Mouse (Mus musculus): Measurements from ENCODE around the gene Pcnx3. TPM values are rescaled to one million over a fixed set of nuclear protein-coding genes. Genes with fewer than 3 reads are reported as not detected.

Pcnx3 gene
- polyA plus RNA-seq, 1 experiment from 2014 or later, result 29.1 TPM

GRCm38 (mm10) chr19:5637069-5638047, 51.4 kb downstream of the Pcnx3 start, which contains the start of gene Rela:
TSS of gene Rela (plus strand) at chr19:5637483.
- peak; percentile 79 for ATAC-seq (ENCODE audit: insufficient number of reproducible peaks, low FRiP score, low TSS enrichment, low read depth)
- DNase-seq (ENCODE audit: low spot score), result peak; percentile 85
- Histone ChIP-seq H3K4me3 (ENCODE audit: low read depth, low read length) (peak within 1 kb of the TSS; percentile 74), H3K9ac (ENCODE audit: low read length) (peak within 1 kb of the TSS; percentile 71), H3K27ac (replicated peaks; ENCODE audit: low read depth, low read length) (peak within 1 kb of the TSS; percentile 58), H3K4me1 (ENCODE audit: control insufficient read depth, insufficient read depth, low read length) (peaks cover 8% of the 10 kb centered on the region), H3K27me3 (ENCODE audit: control insufficient read depth, insufficient read depth, low read length) (no peaks in the 10 kb centered on the region), H3K9me3 (ENCODE audit: control insufficient read depth, low read length) (no peaks in the 10 kb centered on the region), H3K36me3 (ENCODE audit: control insufficient read depth, insufficient read depth, low read length) (peaks cover 19% of the 10 kb centered on the region), H3K4me2 (ENCODE audit: low read depth, severe bottlenecking) (peak within 1 kb of the TSS; percentile 72)
- under 1% methylated on average over 108 of the region's 109 CpGs for WGBS

DNA sequence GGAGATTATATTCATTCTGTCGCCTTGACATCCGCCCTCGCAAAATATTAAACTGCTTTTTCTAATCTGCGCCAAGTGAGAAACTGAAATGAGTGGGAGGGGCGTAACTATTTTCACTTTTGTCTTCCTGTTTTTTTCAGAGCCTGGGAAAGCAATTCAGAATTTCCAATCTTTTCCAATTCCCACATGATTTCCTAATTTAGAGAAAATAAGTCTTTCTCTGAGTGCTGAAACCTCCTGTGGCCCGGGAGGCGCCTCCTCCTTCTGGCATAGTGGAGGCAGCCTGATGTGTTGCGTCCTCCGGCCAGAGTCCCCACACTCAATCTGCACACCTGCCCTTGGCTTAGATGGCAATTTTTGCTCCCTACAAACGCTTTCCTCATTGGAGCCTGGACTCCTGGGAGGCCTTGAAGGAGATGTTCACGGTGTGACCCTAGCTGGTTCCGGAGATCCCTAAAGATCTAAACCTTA, 52.1 kb downstream of the Pcnx3 start:
- Histone ChIP-seq H3K27ac (replicated peaks; ENCODE audit: low read depth, low read length) (peak overlapping the region; percentile 58), H3K9me3 (ENCODE audit: control insufficient read depth, low read length) (no peaks in the 10 kb centered on the region), H3K9ac (ENCODE audit: low read length) (peak overlapping the region; percentile 71), H3K27me3 (ENCODE audit: control insufficient read depth, insufficient read depth, low read length) (no peaks in the 10 kb centered on the region), H3K4me2 (ENCODE audit: low read depth, severe bottlenecking) (peak overlapping the region; percentile 72), H3K36me3 (ENCODE audit: control insufficient read depth, insufficient read depth, low read length) (peaks cover 15% of the 10 kb centered on the region), H3K4me1 (ENCODE audit: control insufficient read depth, insufficient read depth, low read length) (peaks cover 8% of the 10 kb centered on the region), H3K4me3 (ENCODE audit: low read depth, low read length) (peak overlapping the region; percentile 74)
- WGBS, result 43% methylated on average over 12 of the region's 12 CpGs
- DNase-seq (ENCODE audit: low spot score) (no peak), ATAC-seq (ENCODE audit: insufficient number of reproducible peaks, low FRiP score, low TSS enrichment, low read depth) (no peak)

DNA sequence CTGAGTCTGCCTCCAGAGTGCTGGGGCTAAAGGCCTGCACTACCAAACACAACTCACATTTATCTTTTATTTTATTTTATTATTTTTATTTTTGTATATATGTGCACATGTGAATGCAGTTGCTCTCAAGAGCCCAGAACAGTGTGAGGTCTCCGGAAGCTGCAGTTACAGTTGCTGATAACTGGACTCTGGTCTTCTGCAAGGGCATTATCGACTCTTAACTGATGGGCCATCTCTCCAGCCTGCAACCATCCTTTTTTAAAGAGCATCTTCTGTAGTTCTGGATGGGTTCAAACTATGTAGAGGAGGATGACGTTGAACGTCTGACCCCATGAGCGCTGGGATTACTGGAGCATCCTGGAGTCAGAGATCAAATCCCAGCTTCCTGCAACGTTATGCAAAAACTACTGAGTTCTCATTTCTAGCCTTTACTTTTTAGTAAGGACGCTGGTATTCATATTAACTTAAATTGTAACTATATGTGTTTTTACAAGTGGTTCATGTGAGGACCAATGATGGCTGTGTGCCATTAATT, 52.6 kb downstream of the Pcnx3 start:
- no peaks in the 10 kb centered on the region for H3K9me3 ChIP-seq (ENCODE audit: control insufficient read depth, low read length)
- peaks cover 10% of the 10 kb centered on the region for H3K36me3 ChIP-seq (ENCODE audit: control insufficient read depth, insufficient read depth, low read length)
- H3K27ac ChIP-seq (replicated peaks; ENCODE audit: low read depth, low read length), result no peak overlapping the region
- DNase-seq (ENCODE audit: low spot score), result no peak
- no peak overlapping the region for H3K4me2 ChIP-seq (ENCODE audit: low read depth, severe bottlenecking)
- no peak for ATAC-seq (ENCODE audit: insufficient number of reproducible peaks, low FRiP score, low TSS enrichment, low read depth)
- WGBS, result 82% methylated on average over 7 of the region's 7 CpGs
- H3K4me3 ChIP-seq (ENCODE audit: low read depth, low read length), result no peak overlapping the region
- peaks cover 8% of the 10 kb centered on the region for H3K4me1 ChIP-seq (ENCODE audit: control insufficient read depth, insufficient read depth, low read length)
- H3K27me3 ChIP-seq (ENCODE audit: control insufficient read depth, insufficient read depth, low read length), result no peaks in the 10 kb centered on the region
- H3K9ac ChIP-seq (ENCODE audit: low read length), result no peak overlapping the region

GRCm38 (mm10) chr19:5632120-5632519, 56.6 kb downstream of the Pcnx3 start:
- no peaks in the 10 kb centered on the region for H3K9me3 ChIP-seq (ENCODE audit: control insufficient read depth, low read length)
- 80% methylated on average over 9 of the region's 9 CpGs for WGBS
- H3K4me3 ChIP-seq (ENCODE audit: low read depth, low read length), result no peak overlapping the region
- no peak overlapping the region; the same call in 1 of the 2 replicates for H3K4me2 ChIP-seq (ENCODE audit: low read depth, severe bottlenecking)
- DNase-seq (ENCODE audit: low spot score) (no peak), ATAC-seq (ENCODE audit: insufficient number of reproducible peaks, low FRiP score, low TSS enrichment, low read depth) (no peak)
- no peak overlapping the region for H3K9ac ChIP-seq (ENCODE audit: low read length)
- H3K27ac ChIP-seq (replicated peaks; ENCODE audit: low read depth, low read length), result no peak overlapping the region
- H3K36me3 ChIP-seq (ENCODE audit: control insufficient read depth, insufficient read depth, low read length), result no peaks in the 10 kb centered on the region
- peaks cover 4% of the 10 kb centered on the region; the same call in 1 of the 2 replicates for H3K4me1 ChIP-seq (ENCODE audit: control insufficient read depth, insufficient read depth, low read length)
- H3K27me3 ChIP-seq (ENCODE audit: control insufficient read depth, insufficient read depth, low read length), result no peaks in the 10 kb centered on the region

DNA sequence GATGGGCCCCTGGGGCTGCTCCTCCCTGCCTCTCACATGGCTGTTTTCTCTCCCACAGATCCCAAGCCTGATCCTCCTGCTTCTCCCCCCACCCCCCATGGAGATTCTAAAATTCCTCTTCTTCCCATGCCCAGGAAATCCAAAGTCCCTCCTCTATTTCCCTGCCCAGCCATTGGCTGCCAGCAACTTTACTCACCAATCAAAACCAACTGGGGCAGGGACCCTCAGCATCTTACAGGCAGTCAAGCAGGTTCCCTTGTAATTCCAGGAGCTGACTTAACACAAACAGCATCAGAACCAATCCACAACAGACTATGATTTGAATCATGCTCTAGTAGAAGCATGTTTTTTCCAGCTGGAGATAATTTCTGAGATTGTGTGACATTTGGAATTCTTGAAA, 58.8 kb downstream of the Pcnx3 start:
- Histone ChIP-seq H3K4me3 (ENCODE audit: low read depth, low read length) (no peak overlapping the region), H3K36me3 (ENCODE audit: control insufficient read depth, insufficient read depth, low read length) (no peaks in the 10 kb centered on the region), H3K27ac (replicated peaks; ENCODE audit: low read depth, low read length) (no peak overlapping the region), H3K4me1 (ENCODE audit: control insufficient read depth, insufficient read depth, low read length) (no peaks in the 10 kb centered on the region), H3K4me2 (ENCODE audit: low read depth, severe bottlenecking) (no peak overlapping the region), H3K9me3 (ENCODE audit: control insufficient read depth, low read length) (no peaks in the 10 kb centered on the region), H3K27me3 (ENCODE audit: control insufficient read depth, insufficient read depth, low read length) (no peaks in the 10 kb centered on the region), H3K9ac (ENCODE audit: low read length) (no peak overlapping the region)
- no peak for DNase-seq (ENCODE audit: low spot score)
- no peak for ATAC-seq (ENCODE audit: insufficient number of reproducible peaks, low FRiP score, low TSS enrichment, low read depth)

GRCm38 (mm10) chr19:5625311-5625710, 63.4 kb downstream of the Pcnx3 start:
- ATAC-seq (ENCODE audit: insufficient number of reproducible peaks, low FRiP score, low TSS enrichment, low read depth), result no peak
- WGBS, result 87% methylated on average over 8 of the region's 8 CpGs
- Histone ChIP-seq H3K27ac (replicated peaks; ENCODE audit: low read depth, low read length) (no peak overlapping the region), H3K4me3 (ENCODE audit: low read depth, low read length) (no peak overlapping the region), H3K27me3 (ENCODE audit: control insufficient read depth, insufficient read depth, low read length) (no peaks in the 10 kb centered on the region), H3K9ac (ENCODE audit: low read length) (no peak overlapping the region), H3K9me3 (ENCODE audit: control insufficient read depth, low read length) (no peaks in the 10 kb centered on the region), H3K4me2 (ENCODE audit: low read depth, severe bottlenecking) (no peak overlapping the region), H3K36me3 (ENCODE audit: control insufficient read depth, insufficient read depth, low read length) (no peaks in the 10 kb centered on the region), H3K4me1 (ENCODE audit: control insufficient read depth, insufficient read depth, low read length) (no peaks in the 10 kb centered on the region)
- DNase-seq (ENCODE audit: low spot score), result no peak

DNA sequence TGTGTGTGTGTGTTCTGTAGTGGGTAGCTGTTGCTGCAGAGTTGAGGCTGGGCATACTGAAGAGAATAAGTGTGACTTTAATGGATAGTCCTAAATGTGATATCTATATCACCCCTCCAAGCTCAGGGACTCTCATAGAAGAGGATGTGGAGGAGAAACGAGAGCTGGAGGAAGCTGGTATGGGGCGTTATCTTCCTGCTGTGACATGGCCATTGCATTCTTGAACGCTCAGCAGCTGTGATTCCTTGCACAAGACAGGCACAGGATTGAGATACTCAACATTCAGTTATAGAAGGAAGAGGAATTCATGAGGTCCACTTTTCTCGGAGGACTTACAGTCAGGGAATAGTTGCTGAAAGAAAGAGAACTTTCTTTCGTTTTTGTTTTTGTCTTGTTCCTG, 66.8 kb downstream of the Pcnx3 start:
- no peaks in the 10 kb centered on the region for H3K4me1 ChIP-seq (ENCODE audit: control insufficient read depth, insufficient read depth, low read length)
- H3K9me3 ChIP-seq (ENCODE audit: control insufficient read depth, low read length), result no peaks in the 10 kb centered on the region
- no peak for DNase-seq (ENCODE audit: low spot score)
- H3K27me3 ChIP-seq (ENCODE audit: control insufficient read depth, insufficient read depth, low read length), result no peaks in the 10 kb centered on the region
- no peak overlapping the region for H3K4me3 ChIP-seq (ENCODE audit: low read depth, low read length)
- H3K4me2 ChIP-seq (ENCODE audit: low read depth, severe bottlenecking), result no peak overlapping the region
- no peaks in the 10 kb centered on the region for H3K36me3 ChIP-seq (ENCODE audit: control insufficient read depth, insufficient read depth, low read length)
- H3K9ac ChIP-seq (ENCODE audit: low read length), result no peak overlapping the region
- H3K27ac ChIP-seq (replicated peaks; ENCODE audit: low read depth, low read length), result no peak overlapping the region
- 92% methylated on average over 5 of the region's 5 CpGs for WGBS
- ATAC-seq (ENCODE audit: insufficient number of reproducible peaks, low FRiP score, low TSS enrichment, low read depth), result no peak

- ATAC-seq (ENCODE audit: insufficient number of reproducible peaks, low FRiP score, low TSS enrichment, low read depth) (no peak), DNase-seq (ENCODE audit: low spot score) (no peak)
- Histone ChIP-seq H3K4me1 (ENCODE audit: control insufficient read depth, insufficient read depth, low read length) (no peaks in the 10 kb centered on the region), H3K27me3 (ENCODE audit: control insufficient read depth, insufficient read depth, low read length) (no peaks in the 10 kb centered on the region), H3K9ac (ENCODE audit: low read length) (no peak overlapping the region), H3K4me3 (ENCODE audit: low read depth, low read length) (no peak overlapping the region), H3K27ac (replicated peaks; ENCODE audit: low read depth, low read length) (no peak overlapping the region), H3K9me3 (ENCODE audit: control insufficient read depth, low read length) (no peaks in the 10 kb centered on the region), H3K36me3 (ENCODE audit: control insufficient read depth, insufficient read depth, low read length) (no peaks in the 10 kb centered on the region), H3K4me2 (ENCODE audit: low read depth, severe bottlenecking) (no peak overlapping the region)
- 85% methylated on average over 4 of the region's 4 CpGs for WGBS
These were observed 68.7 kb downstream of the Pcnx3 start for GRCm38 (mm10) chr19:5620007-5620406.
